Mouse (Mus musculus): Measurements from ENCODE around the gene Ncbp3. TPM values are rescaled to one million over a fixed set of nuclear protein-coding genes. Genes with fewer than 3 reads are reported as not detected.

The Ncbp3 gene
- total and polyA plus RNA-seq, 3 experiments: 11.9 to 13.9 (median 12.1) TPM

- DNase-seq (ENCODE audit: extremely low read depth): peak; percentile 33
- Histone ChIP-seq H3K4me1 (ENCODE audit: control insufficient read depth in 1 of 2, insufficient read depth in 2 of 2) (peaks cover 11 to 45% of the 10 kb centered on the region in 2 experiments), H3K79me2 (replicated peaks; ENCODE audit: control insufficient read depth, extremely low read depth, insufficient read depth, poor library complexity, severe bottlenecking) (peaks cover 22% of the 10 kb centered on the region), H3K4me2 (ENCODE audit: insufficient read depth, low read depth, poor library complexity, severe bottlenecking) (peak overlapping the region; percentile 75), H3K9ac (ENCODE audit: insufficient read depth, low read depth) (peak overlapping the region; percentile 97), H3K27ac (ENCODE audit: insufficient read depth, low read depth) (peak overlapping the region; percentile 26; the same call in 1 of the 2 replicates), H3K9me3 (replicated peaks; ENCODE audit: low read length) (no peaks in the 10 kb centered on the region), H3K27me3 (replicated peaks) (no peaks in the 10 kb centered on the region), H3K36me3 (replicated peaks in 1 of 2; ENCODE audit: control insufficient read depth in 1 of 2, insufficient read depth in 1 of 2, low read length in 1 of 2) (peaks cover 10 to 30% of the 10 kb centered on the region in 2 experiments), H3K4me3 (replicated peaks in 1 of 3; ENCODE audit: low read depth in 2 of 3, low read length in 2 of 3, poor library complexity in 1 of 3) (peak overlapping the region; percentile 65 to 86 (median 84))
- in situ Hi-C loops (cut with MboI; ENCODE audit: low pct_ligation_motif_present, low pct_unique_long_range_greater_than_20kb, low sequenced_read_pairs): loop anchor here (5.0 kb wide), 1 partner anchor 36 kb away; no protein-coding TSS in a partner anchor
- dilution Hi-C loops (cut with MboI; ENCODE audit: extremely low pct_ligation_motif_present, extremely low pct_unique_long_range_greater_than_20kb, low sequenced_read_pairs): no loop called here
- TF ChIP-seq NRF1 (IDR thresholded peaks at IDR 0.05; ENCODE audit: low read depth, low read length): 0 out of 2 replicates have a peak, but pooled peaks have one; percentile 39
- no peak for TF ChIP-seq RAD21 (IDR thresholded peaks at IDR 0.05; ENCODE audit: low read depth, low read length)
- peak; percentile 8; the same call in 1 of the 2 replicates for TF ChIP-seq SIN3A (IDR thresholded peaks at IDR 0.05; ENCODE audit: low read length)
Measured at GRCm38 (mm10) chr11:73048030-73048876, 670 bp downstream of the Ncbp3 start.

- dilution Hi-C loops (cut with MboI; ENCODE audit: extremely low pct_ligation_motif_present, extremely low pct_unique_long_range_greater_than_20kb, low sequenced_read_pairs): no loop called here
- in situ Hi-C loops (cut with MboI; ENCODE audit: low pct_ligation_motif_present, low pct_unique_long_range_greater_than_20kb, low sequenced_read_pairs): loop anchor here (5.0 kb wide), 1 partner anchor 37 kb away; no protein-coding TSS in a partner anchor
- Histone ChIP-seq H3K9me3 (replicated peaks; ENCODE audit: low read length) (no peaks in the 10 kb centered on the region), H3K79me2 (replicated peaks; ENCODE audit: control insufficient read depth, extremely low read depth, insufficient read depth, poor library complexity, severe bottlenecking) (peaks cover 22% of the 10 kb centered on the region), H3K4me1 (ENCODE audit: control insufficient read depth in 1 of 2, insufficient read depth in 2 of 2) (peaks cover 6 to 34% of the 10 kb centered on the region in 2 experiments), H3K9ac (ENCODE audit: insufficient read depth, low read depth) (peak overlapping the region; percentile 97), H3K4me3 (replicated peaks in 1 of 3; ENCODE audit: low read depth in 2 of 3, low read length in 2 of 3, poor library complexity in 1 of 3) (peak overlapping the region in 1 of 3 experiments; percentile 86), H3K36me3 (replicated peaks in 1 of 2; ENCODE audit: control insufficient read depth in 1 of 2, insufficient read depth in 1 of 2, low read length in 1 of 2) (peaks cover 20 to 41% of the 10 kb centered on the region in 2 experiments), H3K27ac (ENCODE audit: insufficient read depth, low read depth) (no peak overlapping the region), H3K4me2 (ENCODE audit: insufficient read depth, low read depth, poor library complexity, severe bottlenecking) (peak overlapping the region; percentile 75), H3K27me3 (replicated peaks) (no peaks in the 10 kb centered on the region)
- peak; percentile 83 for DNase-seq (ENCODE audit: extremely low read depth)
- TF ChIP-seq MXI1 (IDR thresholded peaks at IDR 0.05; ENCODE audit: low read depth, low read length) (no peak), RAD21 (IDR thresholded peaks at IDR 0.05; ENCODE audit: low read depth, low read length) (peak; percentile 66), POLR2A (IDR thresholded peaks at IDR 0.05; ENCODE audit: low read depth, low read length) (no peak), SMC3 (IDR thresholded peaks at IDR 0.05; ENCODE audit: low read depth, low read length) (peak; percentile 81), CTCF (conservative IDR thresholded peaks at IDR 0.05 in 1 of 2, IDR thresholded peaks at IDR 0.05 in 1 of 2; ENCODE audit: low read depth in 2 of 2, low read length in 2 of 2) (peak; percentile 93 to 94)
Measured at GRCm38 (mm10) chr11:73049335-73049734, 1.8 kb downstream of the Ncbp3 start.

DNA sequence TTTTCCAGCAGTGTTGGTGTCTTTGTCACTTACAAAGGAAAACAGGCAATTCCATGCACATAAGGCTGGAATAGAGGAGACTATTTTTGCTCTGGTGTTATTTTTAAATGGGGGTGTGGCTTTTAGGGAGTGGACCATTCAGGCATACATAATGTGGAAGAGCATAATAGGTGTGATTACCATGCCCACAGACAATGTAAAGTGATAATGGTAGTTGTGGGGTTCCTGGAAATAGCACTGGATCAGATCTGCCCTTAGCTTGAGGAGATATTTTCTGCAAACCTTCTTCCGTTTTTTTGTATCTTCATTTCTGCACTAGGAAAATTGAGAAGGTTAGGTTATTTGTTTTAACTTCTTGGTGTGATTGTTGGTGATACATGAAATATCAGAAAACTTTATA is 5.2 kb downstream of the Ncbp3 start:
- H3K36me3 ChIP-seq (replicated peaks in 1 of 2; ENCODE audit: control insufficient read depth in 1 of 2, insufficient read depth in 1 of 2, low read length in 1 of 2): peaks cover 46 to 75% of the 10 kb centered on the region in 2 experiments

More for the DNA sequence above, 5.2 kb downstream of the Ncbp3 start:
- no peak overlapping the region for H3K9ac ChIP-seq (ENCODE audit: insufficient read depth, low read depth)
- H3K4me1 ChIP-seq (ENCODE audit: control insufficient read depth in 1 of 2, insufficient read depth in 2 of 2): peaks cover 4 to 27% of the 10 kb centered on the region in 2 experiments
- no peaks in the 10 kb centered on the region for H3K27me3 ChIP-seq (replicated peaks)
- no peak overlapping the region for H3K27ac ChIP-seq (ENCODE audit: insufficient read depth, low read depth)
- dilution Hi-C loops (cut with MboI; ENCODE audit: extremely low pct_ligation_motif_present, extremely low pct_unique_long_range_greater_than_20kb, low sequenced_read_pairs) (no loop called here), in situ Hi-C loops (cut with MboI; ENCODE audit: low pct_ligation_motif_present, low pct_unique_long_range_greater_than_20kb, low sequenced_read_pairs) (no loop called here)
- H3K9me3 ChIP-seq (replicated peaks; ENCODE audit: low read length): no peaks in the 10 kb centered on the region
- TF ChIP-seq NELFE (IDR thresholded peaks at IDR 0.05; ENCODE audit: low read depth, low read length): no peak
- TF ChIP-seq BHLHE40 (IDR thresholded peaks at IDR 0.05; ENCODE audit: low read depth, low read length): no peak
- no peak for TF ChIP-seq MAX (IDR thresholded peaks at IDR 0.05; ENCODE audit: low read length)
- TF ChIP-seq ELF1 (IDR thresholded peaks at IDR 0.05; ENCODE audit: low read depth, low read length): no peak
- TF ChIP-seq ZMIZ1 (IDR thresholded peaks at IDR 0.05; ENCODE audit: low read depth, low read length): no peak
- no peak for TF ChIP-seq MEF2A (IDR thresholded peaks at IDR 0.05; ENCODE audit: borderline replicate concordance, low read depth, low read length)
- no peak for TF ChIP-seq MAZ (IDR thresholded peaks at IDR 0.05; ENCODE audit: low read depth, low read length)
- TF ChIP-seq POLR2AphosphoS2 (IDR thresholded peaks at IDR 0.05; ENCODE audit: low read depth, low read length): no peak
- no peak for TF ChIP-seq MAFK (IDR thresholded peaks at IDR 0.05; ENCODE audit: insufficient replicate concordance, low read length)
- no peak for TF ChIP-seq USF2 (conservative IDR thresholded peaks at IDR 0.05; ENCODE audit: low read depth, low read length)
- TF ChIP-seq TCF12 (IDR thresholded peaks at IDR 0.05; ENCODE audit: low read depth, low read length): no peak
- TF ChIP-seq TBP (conservative IDR thresholded peaks at IDR 0.05; ENCODE audit: low read depth, low read length): no peak
- H3K4me3 ChIP-seq (replicated peaks in 1 of 3; ENCODE audit: low read depth in 2 of 3, low read length in 2 of 3, poor library complexity in 1 of 3): no peak overlapping the region
- no peak for DNase-seq (ENCODE audit: extremely low read depth)
- no peak overlapping the region for H3K4me2 ChIP-seq (ENCODE audit: insufficient read depth, low read depth, poor library complexity, severe bottlenecking)
- H3K79me2 ChIP-seq (replicated peaks; ENCODE audit: control insufficient read depth, extremely low read depth, insufficient read depth, poor library complexity, severe bottlenecking): peaks cover 22% of the 10 kb centered on the region

All from CH12.LX (cell line).